Mouse (Mus musculus): ENCODE measurements around the gene Entpd1. TPM values are rescaled to one million over a fixed set of nuclear protein-coding genes. Genes with fewer than 3 reads are reported as not detected.
A peak's percentile ranks its signal among the peaks of the same experiment; 100 is the strongest.

Gene Entpd1
- polyA plus RNA-seq, 1 experiment = 41.2 TPM

- peak overlapping the region; percentile 2 for H3K4me3 ChIP-seq (replicated peaks; ENCODE audit: extremely low read depth, low read depth, low read length)
- TF ChIP-seq CTCF (IDR thresholded peaks at IDR 0.05; ENCODE audit: insufficient read depth, low read length) (no peak), POLR2A (IDR thresholded peaks at IDR 0.05; ENCODE audit: borderline replicate concordance, extremely low read depth, low read depth, low read length) (peak; percentile 57; the same call in 1 of the 2 replicates)
- WGBS = 45% methylated on average over 5 of the region's 5 CpGs
- peak; percentile 61 for DNase-seq
- peaks cover 10% of the 10 kb centered on the region for H3K4me1 ChIP-seq (ENCODE audit: control insufficient read depth, insufficient read depth, low read length)
These were observed 46.8 kb downstream of the Entpd1 start for GRCm38 (mm10) chr19:40658935-40659334.

GRCm38 (mm10) chr19:40659651-40660478, 47.7 kb downstream of the Entpd1 start:
- Histone ChIP-seq H3K4me3 (replicated peaks; ENCODE audit: extremely low read depth, low read depth, low read length) (peak overlapping the region; percentile 76), H3K4me1 (ENCODE audit: control insufficient read depth, insufficient read depth, low read length) (peaks cover 12% of the 10 kb centered on the region)
- DNase-seq = peak; percentile 51
- TF ChIP-seq CTCF (IDR thresholded peaks at IDR 0.05; ENCODE audit: insufficient read depth, low read length) (no peak), POLR2A (IDR thresholded peaks at IDR 0.05; ENCODE audit: borderline replicate concordance, extremely low read depth, low read depth, low read length) (peak; percentile 38; the same call in 1 of the 2 replicates)
- WGBS = 3% methylated on average over 16 of the region's 16 CpGs

- DNase-seq = peak; percentile 39
- WGBS = 14% methylated on average over 9 of the region's 9 CpGs
- TF ChIP-seq CTCF (IDR thresholded peaks at IDR 0.05; ENCODE audit: insufficient read depth, low read length) (no peak), POLR2A (IDR thresholded peaks at IDR 0.05; ENCODE audit: borderline replicate concordance, extremely low read depth, low read depth, low read length) (peak; percentile 6; the same call in 1 of the 2 replicates)
- H3K4me1 ChIP-seq (ENCODE audit: control insufficient read depth, insufficient read depth, low read length) = peaks cover 12% of the 10 kb centered on the region
- H3K4me3 ChIP-seq (replicated peaks; ENCODE audit: extremely low read depth, low read depth, low read length) = peak overlapping the region; percentile 76
These were observed 48.3 kb downstream of the Entpd1 start for GRCm38 (mm10) chr19:40660510-40660909.

GRCm38 (mm10) chr19:40661108-40661507, 48.9 kb downstream of the Entpd1 start:
- 48% methylated on average over 2 of the region's 2 CpGs for WGBS
- no peak for TF ChIP-seq CTCF (IDR thresholded peaks at IDR 0.05; ENCODE audit: insufficient read depth, low read length)
- TF ChIP-seq POLR2A (IDR thresholded peaks at IDR 0.05; ENCODE audit: borderline replicate concordance, extremely low read depth, low read depth, low read length) = peak; percentile 35; the same call in 1 of the 2 replicates
- no peak for DNase-seq
- peaks cover 17% of the 10 kb centered on the region for H3K4me1 ChIP-seq (ENCODE audit: control insufficient read depth, insufficient read depth, low read length)
- peak overlapping the region; percentile 76 for H3K4me3 ChIP-seq (replicated peaks; ENCODE audit: extremely low read depth, low read depth, low read length)

- peak overlapping the region; percentile 17 for H3K4me3 ChIP-seq (replicated peaks; ENCODE audit: extremely low read depth, low read depth, low read length)
- H3K4me1 ChIP-seq (ENCODE audit: control insufficient read depth, insufficient read depth, low read length) = peaks cover 17% of the 10 kb centered on the region
- no peak for DNase-seq
- WGBS = 65% methylated on average over 6 of the region's 6 CpGs
- TF ChIP-seq POLR2A (IDR thresholded peaks at IDR 0.05; ENCODE audit: borderline replicate concordance, extremely low read depth, low read depth, low read length) (no peak), CTCF (IDR thresholded peaks at IDR 0.05; ENCODE audit: insufficient read depth, low read length) (no peak)
These were observed 49.7 kb downstream of the Entpd1 start for GRCm38 (mm10) chr19:40661874-40662273.

GRCm38 (mm10) chr19:40662727-40663126, 50.6 kb downstream of the Entpd1 start:
- no peak for DNase-seq
- 30% methylated on average over 2 of the region's 2 CpGs for WGBS
- Histone ChIP-seq H3K4me3 (replicated peaks; ENCODE audit: extremely low read depth, low read depth, low read length) (no peak overlapping the region), H3K4me1 (ENCODE audit: control insufficient read depth, insufficient read depth, low read length) (peaks cover 20% of the 10 kb centered on the region)
- TF ChIP-seq CTCF (IDR thresholded peaks at IDR 0.05; ENCODE audit: insufficient read depth, low read length) = no peak
- no peak for TF ChIP-seq POLR2A (IDR thresholded peaks at IDR 0.05; ENCODE audit: borderline replicate concordance, extremely low read depth, low read depth, low read length)

GRCm38 (mm10) chr19:40665778-40666177, 53.6 kb downstream of the Entpd1 start:
- DNase-seq = no peak
- no peak for TF ChIP-seq POLR2A (IDR thresholded peaks at IDR 0.05; ENCODE audit: borderline replicate concordance, extremely low read depth, low read depth, low read length)
- TF ChIP-seq CTCF (IDR thresholded peaks at IDR 0.05; ENCODE audit: insufficient read depth, low read length) = no peak

GRCm38 (mm10) chr19:40667111-40667510, 54.9 kb downstream of the Entpd1 start:
- H3K4me1 ChIP-seq (ENCODE audit: control insufficient read depth, insufficient read depth, low read length) = peaks cover 25% of the 10 kb centered on the region
- 36% methylated on average over 6 of the region's 6 CpGs for WGBS
- no peak overlapping the region for H3K4me3 ChIP-seq (replicated peaks; ENCODE audit: extremely low read depth, low read depth, low read length)
- TF ChIP-seq POLR2A (IDR thresholded peaks at IDR 0.05; ENCODE audit: borderline replicate concordance, extremely low read depth, low read depth, low read length) = no peak
- TF ChIP-seq CTCF (IDR thresholded peaks at IDR 0.05; ENCODE audit: insufficient read depth, low read length) = no peak
- DNase-seq = no peak

More at GRCm38 (mm10) chr19:40665778-40666177, 53.6 kb downstream of the Entpd1 start:
- peaks cover 18% of the 10 kb centered on the region for H3K4me1 ChIP-seq (ENCODE audit: control insufficient read depth, insufficient read depth, low read length)
- WGBS = 47% methylated on average over 7 of the region's 7 CpGs
- no peak overlapping the region for H3K4me3 ChIP-seq (replicated peaks; ENCODE audit: extremely low read depth, low read depth, low read length)

- H3K4me1 ChIP-seq (ENCODE audit: control insufficient read depth, insufficient read depth, low read length) = peaks cover 23% of the 10 kb centered on the region
- 87% methylated on average over 5 of the region's 5 CpGs for WGBS
- no peak for DNase-seq
- H3K4me3 ChIP-seq (replicated peaks; ENCODE audit: extremely low read depth, low read depth, low read length) = no peak overlapping the region
- TF ChIP-seq POLR2A (IDR thresholded peaks at IDR 0.05; ENCODE audit: borderline replicate concordance, extremely low read depth, low read depth, low read length) = no peak
- no peak for TF ChIP-seq CTCF (IDR thresholded peaks at IDR 0.05; ENCODE audit: insufficient read depth, low read length)
These were observed 63.2 kb downstream of the Entpd1 start for GRCm38 (mm10) chr19:40675329-40675728.

GRCm38 (mm10) chr19:40678087-40678486, 65.9 kb downstream of the Entpd1 start:
- Histone ChIP-seq H3K4me3 (replicated peaks; ENCODE audit: extremely low read depth, low read depth, low read length) (no peak overlapping the region), H3K4me1 (ENCODE audit: control insufficient read depth, insufficient read depth, low read length) (peaks cover 9% of the 10 kb centered on the region)
- 63% methylated on average over 6 of the region's 6 CpGs for WGBS
- TF ChIP-seq CTCF (IDR thresholded peaks at IDR 0.05; ENCODE audit: insufficient read depth, low read length) (no peak), POLR2A (IDR thresholded peaks at IDR 0.05; ENCODE audit: borderline replicate concordance, extremely low read depth, low read depth, low read length) (no peak)
- no peak for DNase-seq
